Mouse (Mus musculus) layer of hippocampus, adult 8-10 months (tissue): ENCODE measurements around the gene Gria3. TPM values are rescaled to one million over a fixed set of nuclear protein-coding genes. Genes with fewer than 3 reads are reported as not detected.

Experiments used
- DNase-seq, 2 experiments: peaks; one replicate each; pipeline ENCODE4 v3.0.0; 2022; ENCODE audit warnings: low spot score in 2 of 2
- microRNA-seq, 2 experiments: library from miRNA; unstranded; fragments of <30 nt; microRNA quantifications; one replicate each; pipeline ENCODE4 v1.2.0; 2022
- total RNA-seq, 4 experiments: library from RNA; stranded (reverse); gene quantifications; 2 replicates each; pipeline ENCODE4 v1.2.4; 2022

The Gria3 gene
- total RNA-seq, 4 experiments from 2014 or later: 131 to 201 (median 161) TPM

- DNase-seq: no peak
Measured at GRCm38 (mm10) chrX:41564898-41565297, 164.2 kb downstream of the Gria3 start.

GRCm38 (mm10) chrX:41573079-41573478, 172.4 kb downstream of the Gria3 start:
- DNase-seq: no peak

GRCm38 (mm10) chrX:41578797-41579196, 178.1 kb downstream of the Gria3 start:
- no peak for DNase-seq

- DNase-seq: no peak
Measured at GRCm38 (mm10) chrX:41587692-41588091, 187.0 kb downstream of the Gria3 start.

- no peak for DNase-seq
Measured at GRCm38 (mm10) chrX:41607181-41607580, 206.5 kb downstream of the Gria3 start.

- peak in 1 of 2 experiments; percentile 29 for DNase-seq
Measured at GRCm38 (mm10) chrX:41614920-41615319, 214.3 kb downstream of the Gria3 start.

GRCm38 (mm10) chrX:41616928-41617327, 216.3 kb downstream of the Gria3 start:
- no peak for DNase-seq

- no peak for DNase-seq
Measured at GRCm38 (mm10) chrX:41618396-41618795, 217.7 kb downstream of the Gria3 start.

GRCm38 (mm10) chrX:41633576-41633975, 232.9 kb downstream of the Gria3 start:
- no peak for DNase-seq

- DNase-seq: no peak
Measured at GRCm38 (mm10) chrX:41644954-41645353, 244.3 kb downstream of the Gria3 start.

GRCm38 (mm10) chrX:41657791-41658190, 257.1 kb downstream of the Gria3 start:
- no peak for DNase-seq

GRCm38 (mm10) chrX:41688869-41689268, 288.2 kb downstream of the Gria3 start:
- no peak for DNase-seq

- no peak for DNase-seq
Measured at GRCm38 (mm10) chrX:41692076-41692475, 291.4 kb downstream of the Gria3 start.

Small RNA genes within 50 kb of the gene (microRNA-seq; reads per million reads assigned to microRNA genes)
- 0 reads per million in 2 experiments for gene Gm22413
